Mouse (Mus musculus): ENCODE results near the gene Btbd11. TPM values are rescaled to one million over a fixed set of nuclear protein-coding genes. Genes with fewer than 3 reads are reported as not detected.
A peak's percentile ranks its signal among the peaks of the same experiment; 100 is the strongest.

Btbd11 gene
- polyA plus RNA-seq, 1 experiment from 2014 or later: 13.5 TPM

DNA sequence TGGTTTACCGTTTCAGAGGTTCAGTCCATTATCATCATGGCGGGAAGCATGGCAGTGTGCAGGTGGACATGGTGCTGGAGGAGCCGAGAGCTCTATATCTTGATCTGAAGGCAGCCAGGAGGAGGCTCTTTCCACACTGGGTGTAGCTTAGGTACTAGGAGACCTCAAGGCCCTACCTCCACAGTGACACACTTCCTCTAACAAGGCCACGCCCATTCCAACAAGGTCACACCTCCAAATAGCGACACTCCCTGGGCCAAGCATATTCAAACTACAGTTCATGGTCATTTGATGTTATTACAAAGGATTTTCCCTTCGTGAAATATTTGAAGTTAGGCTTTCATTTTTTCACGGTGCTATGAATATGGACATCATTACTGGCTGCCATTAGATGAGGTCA, 3.6 kb upstream of the Btbd11 start:
- no peak for ATAC-seq (ENCODE audit: low read depth)
- no peak overlapping the region for H3K9ac ChIP-seq
- 89% methylated on average over 7 of the region's 7 CpGs for WGBS
- H3K36me3 ChIP-seq: no peaks in the 10 kb centered on the region
- H3K27ac ChIP-seq (replicated peaks): no peak overlapping the region
- H3K9me3 ChIP-seq: no peaks in the 10 kb centered on the region
- H3K4me2 ChIP-seq: no peak overlapping the region
- peaks cover 11% of the 10 kb centered on the region for H3K27me3 ChIP-seq
- H3K4me1 ChIP-seq (replicated peaks): peaks cover 10% of the 10 kb centered on the region
- no peak overlapping the region for H3K4me3 ChIP-seq

DNA sequence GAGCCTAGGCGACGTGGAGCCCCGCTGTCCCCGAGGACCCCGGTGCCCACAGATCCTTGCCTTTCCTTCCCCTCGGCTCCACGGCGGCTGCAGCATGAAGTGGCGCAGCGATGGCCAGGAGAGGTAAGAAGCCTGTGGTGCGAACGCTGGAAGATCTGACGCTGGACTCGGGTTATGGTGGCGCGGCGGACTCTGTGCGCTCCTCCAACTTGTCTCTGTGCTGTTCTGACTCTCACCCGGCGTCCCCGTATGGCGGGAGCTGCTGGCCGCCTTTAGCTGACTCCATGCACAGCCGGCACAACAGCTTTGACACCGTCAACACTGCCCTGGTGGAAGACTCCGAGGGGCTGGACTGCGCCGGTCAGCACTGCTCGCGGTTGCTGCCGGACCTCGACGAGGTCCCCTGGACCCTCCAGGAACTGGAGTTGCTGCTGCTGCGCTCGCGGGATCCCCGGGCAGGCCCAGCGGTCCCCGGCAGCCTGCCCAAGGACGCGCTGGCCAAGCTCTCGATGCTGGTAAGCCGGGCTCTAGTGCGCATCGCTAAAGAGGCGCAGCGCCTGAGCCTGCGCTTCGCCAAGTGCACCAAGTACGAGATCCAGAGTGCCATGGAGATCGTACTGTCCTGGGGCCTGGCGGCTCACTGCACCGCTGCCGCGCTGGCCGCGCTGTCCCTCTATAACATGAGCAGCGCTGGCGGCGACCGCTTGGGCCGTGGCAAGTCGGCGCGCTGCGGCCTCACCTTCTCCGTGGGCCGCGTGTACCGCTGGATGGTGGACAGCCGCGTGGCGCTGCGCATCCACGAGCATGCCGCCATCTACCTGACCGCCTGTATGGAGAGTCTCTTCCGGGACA, 831 bp downstream of the Btbd11 start:
- no peaks in the 10 kb centered on the region for H3K36me3 ChIP-seq
- peak overlapping the region; percentile 82 for H3K9ac ChIP-seq
- H3K9me3 ChIP-seq: no peaks in the 10 kb centered on the region
- H3K27me3 ChIP-seq: peaks cover 15% of the 10 kb centered on the region; the same call in 1 of the 2 replicates
- H3K27ac ChIP-seq (replicated peaks): peak overlapping the region; percentile 78
- WGBS: under 1% methylated on average over 76 of the region's 78 CpGs
- H3K4me1 ChIP-seq (replicated peaks): peaks cover 37% of the 10 kb centered on the region
- H3K4me2 ChIP-seq: peak overlapping the region; percentile 99
- H3K4me3 ChIP-seq: peak overlapping the region; percentile 62
- ATAC-seq (ENCODE audit: low read depth): peak; percentile 44

DNA sequence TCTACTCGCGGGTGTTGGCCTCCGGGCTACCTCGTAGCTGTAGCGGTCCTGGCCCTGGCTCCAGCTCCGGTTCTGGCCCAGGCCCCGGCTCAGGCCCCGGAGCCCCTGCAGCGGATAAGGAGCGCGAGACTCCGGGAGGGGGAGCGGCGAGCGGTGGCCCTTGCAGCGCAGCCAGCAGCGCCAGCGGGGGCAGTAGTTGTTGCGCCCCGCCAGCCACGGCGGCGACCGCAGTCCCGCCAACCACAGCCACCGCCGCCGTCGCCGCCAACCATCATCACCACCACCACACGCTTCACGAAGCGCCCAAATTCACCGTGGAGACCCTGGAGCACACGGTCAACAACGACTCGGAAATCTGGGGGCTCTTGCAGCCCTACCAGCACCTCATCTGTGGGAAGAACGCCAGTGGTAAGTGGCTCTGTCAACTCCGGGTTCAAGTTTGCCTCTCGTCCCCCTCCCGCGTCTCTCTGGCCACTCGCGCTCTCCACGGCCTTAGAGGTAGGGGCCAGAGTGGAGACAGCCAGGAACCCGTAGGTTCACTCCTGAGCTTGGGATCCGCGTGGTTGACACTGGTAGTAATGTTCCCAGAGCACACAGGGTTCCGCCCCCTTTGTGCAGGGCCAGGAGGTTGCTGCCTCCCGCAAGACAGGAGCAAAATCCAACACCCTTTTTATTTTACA, 1.6 kb downstream of the Btbd11 start:
- no peaks in the 10 kb centered on the region for H3K9me3 ChIP-seq
- H3K4me2 ChIP-seq: peak overlapping the region; percentile 99
- H3K27ac ChIP-seq (replicated peaks): peak overlapping the region; percentile 78; the same call in 1 of the 2 replicates
- ATAC-seq (ENCODE audit: low read depth): peak; percentile 11; the same call in 1 of the 2 replicates
- WGBS: 1% methylated on average over 50 of the region's 50 CpGs
- H3K9ac ChIP-seq: peak overlapping the region; percentile 82
- H3K36me3 ChIP-seq: no peaks in the 10 kb centered on the region
- peaks cover 37% of the 10 kb centered on the region for H3K4me1 ChIP-seq (replicated peaks)
- peak overlapping the region; percentile 62 for H3K4me3 ChIP-seq
- peaks cover 15% of the 10 kb centered on the region; the same call in 1 of the 2 replicates for H3K27me3 ChIP-seq

DNA sequence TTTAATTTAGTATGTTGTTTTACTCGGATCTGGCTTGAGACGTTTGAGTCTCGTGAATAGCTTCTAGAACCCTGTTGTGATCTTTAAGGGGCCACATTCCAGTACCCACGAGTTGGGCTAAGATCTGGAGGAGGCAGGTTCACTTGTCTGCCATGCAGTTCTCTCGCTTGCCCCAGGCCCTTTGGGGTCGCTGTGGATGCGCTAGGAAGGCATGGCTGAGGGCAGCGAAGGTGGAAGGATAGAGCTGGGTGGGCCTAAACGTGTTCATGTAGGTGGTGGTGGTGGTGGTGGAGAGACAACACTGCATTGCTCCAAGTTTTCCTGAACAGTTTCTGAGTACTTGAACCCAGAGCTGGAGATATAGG, 2.1 kb downstream of the Btbd11 start:
- Histone ChIP-seq H3K27ac (replicated peaks) (peak overlapping the region; percentile 78; the same call in 1 of the 2 replicates), H3K4me1 (replicated peaks) (peaks cover 37% of the 10 kb centered on the region), H3K4me2 (peak overlapping the region; percentile 99), H3K36me3 (no peaks in the 10 kb centered on the region), H3K4me3 (peak overlapping the region; percentile 62), H3K9ac (peak overlapping the region; percentile 82), H3K9me3 (no peaks in the 10 kb centered on the region), H3K27me3 (peaks cover 15% of the 10 kb centered on the region; the same call in 1 of the 2 replicates)
- ATAC-seq (ENCODE audit: low read depth): 0 out of 2 replicates have a peak, but pooled peaks have one; percentile 6
- WGBS: 0% methylated on average over 9 of the region's 9 CpGs

DNA sequence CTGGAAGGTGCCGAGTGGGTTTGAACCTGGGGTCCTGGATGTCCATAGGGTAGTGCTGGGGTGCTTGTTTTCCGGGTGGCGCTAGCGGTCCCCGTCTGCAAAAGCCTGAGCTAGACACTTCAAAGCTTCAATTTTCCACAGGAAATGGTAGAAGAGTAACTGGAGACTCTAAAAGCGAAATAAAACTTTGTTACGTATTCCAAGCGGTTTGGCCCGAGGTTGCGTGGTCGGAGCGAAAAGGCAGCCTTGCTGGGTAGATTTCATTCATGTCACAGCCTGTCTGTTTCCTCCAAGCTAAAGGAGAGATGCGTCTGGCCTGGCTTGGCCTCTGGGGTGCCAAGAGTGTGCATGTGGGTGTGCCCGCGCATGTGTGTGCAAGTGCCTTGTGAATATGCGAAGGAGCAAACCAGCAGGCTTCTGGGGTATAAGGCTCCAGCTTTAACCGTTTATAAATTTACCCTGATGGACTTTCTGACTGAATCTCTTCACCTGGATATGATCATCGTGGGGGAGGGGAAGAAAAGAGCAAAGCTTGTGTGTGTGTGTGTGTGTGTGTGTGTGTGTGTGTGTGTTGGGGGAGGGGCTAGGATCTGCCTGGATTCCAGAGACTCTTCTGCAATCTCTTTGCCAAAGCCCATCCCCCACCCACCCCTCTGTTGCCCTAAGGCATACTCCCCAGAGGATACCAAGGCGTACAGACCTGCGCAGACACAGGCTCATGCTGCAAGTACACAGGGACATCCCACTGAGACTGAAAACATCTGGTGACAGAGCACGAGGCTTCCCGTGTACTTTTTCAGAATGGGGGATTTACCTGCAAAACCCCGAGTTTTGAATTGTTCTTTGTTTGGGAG, 2.9 kb downstream of the Btbd11 start:
- ATAC-seq (ENCODE audit: low read depth): no peak
- WGBS: 45% methylated on average over 23 of the region's 23 CpGs
- Histone ChIP-seq H3K4me2 (peak overlapping the region; percentile 99), H3K4me1 (replicated peaks) (peaks cover 41% of the 10 kb centered on the region), H3K27me3 (peaks cover 15% of the 10 kb centered on the region; the same call in 1 of the 2 replicates), H3K27ac (replicated peaks) (no peak overlapping the region), H3K4me3 (peak overlapping the region; percentile 62), H3K9me3 (no peaks in the 10 kb centered on the region), H3K36me3 (no peaks in the 10 kb centered on the region), H3K9ac (peak overlapping the region; percentile 82)

DNA sequence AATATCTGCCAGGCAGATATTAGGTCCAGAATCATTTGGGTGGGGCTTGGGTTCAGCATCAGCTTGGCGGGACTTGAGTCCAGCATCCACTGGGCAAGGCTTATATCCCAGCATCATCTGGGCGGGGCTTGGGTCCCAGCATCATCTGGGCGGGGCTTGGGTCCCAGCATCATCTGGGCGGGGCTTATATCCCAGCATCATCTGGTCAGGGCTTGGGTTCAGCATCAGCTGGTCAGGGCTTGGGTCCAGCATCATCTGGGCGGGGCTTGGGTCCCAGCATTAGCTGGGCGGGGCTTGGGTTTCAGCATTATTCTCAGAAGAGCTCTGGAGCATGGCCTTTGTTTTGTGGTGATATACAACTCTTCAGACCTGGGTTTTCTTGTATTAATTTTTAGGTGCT, 6.4 kb downstream of the Btbd11 start:
- WGBS: 72% methylated on average over 6 of the region's 6 CpGs
- ATAC-seq (ENCODE audit: low read depth): no peak
- Histone ChIP-seq H3K9me3 (no peaks in the 10 kb centered on the region), H3K4me2 (no peak overlapping the region), H3K4me1 (replicated peaks) (peaks cover 38% of the 10 kb centered on the region), H3K4me3 (no peak overlapping the region), H3K27ac (replicated peaks) (no peak overlapping the region), H3K27me3 (peaks cover 13% of the 10 kb centered on the region; the same call in 1 of the 2 replicates), H3K9ac (no peak overlapping the region), H3K36me3 (no peaks in the 10 kb centered on the region)

DNA sequence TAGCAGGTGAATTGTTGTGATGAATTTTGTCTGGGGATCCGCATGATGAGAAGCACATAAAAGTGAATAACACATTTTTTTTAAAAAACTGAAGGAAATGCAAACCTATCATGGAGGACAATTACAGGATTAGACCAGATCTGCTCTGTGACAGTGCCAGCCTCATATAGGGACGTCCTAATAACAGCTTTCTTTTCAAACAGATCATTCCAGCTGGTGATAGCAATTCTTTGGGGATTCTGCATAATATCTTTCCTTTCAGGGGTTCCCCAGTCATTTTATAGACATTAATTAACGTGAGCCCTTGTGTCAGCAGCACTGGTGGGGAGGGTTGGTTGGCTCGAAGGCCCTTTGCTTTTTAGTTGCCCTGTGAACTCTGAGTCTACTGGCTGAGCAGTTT, 7.9 kb downstream of the Btbd11 start:
- no peak overlapping the region for H3K4me3 ChIP-seq
- H3K4me2 ChIP-seq: no peak overlapping the region
- no peak for ATAC-seq (ENCODE audit: low read depth)
- H3K9me3 ChIP-seq: no peaks in the 10 kb centered on the region
- 0 out of 2 replicates have a peak overlapping the region, but pooled peaks have one; percentile 42 for H3K9ac ChIP-seq
- WGBS: 47% methylated on average over 4 of the region's 4 CpGs
- peaks cover 23% of the 10 kb centered on the region for H3K4me1 ChIP-seq (replicated peaks)
- no peaks in the 10 kb centered on the region for H3K27me3 ChIP-seq
- no peak overlapping the region; the same call in 1 of the 2 replicates for H3K27ac ChIP-seq (replicated peaks)
- no peaks in the 10 kb centered on the region for H3K36me3 ChIP-seq

DNA sequence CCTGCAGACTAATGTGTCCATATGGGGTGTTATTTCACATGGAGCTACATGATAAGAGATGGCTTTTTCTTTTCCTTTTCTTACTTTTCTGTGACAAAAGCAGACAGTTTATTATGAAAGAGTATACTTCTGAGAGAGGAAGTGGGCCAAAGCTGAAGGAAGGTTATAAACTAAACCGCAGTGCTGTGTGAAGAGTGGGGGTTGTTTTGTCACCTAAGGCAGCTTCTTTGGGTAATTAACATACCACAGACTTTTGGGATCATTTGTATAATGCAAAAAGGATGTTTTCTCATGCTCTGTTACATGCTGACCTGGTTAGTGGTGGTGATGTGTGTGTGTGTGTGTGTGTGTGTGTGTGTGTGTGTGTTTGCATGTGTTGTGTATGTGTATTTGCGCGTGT, 24.5 kb downstream of the Btbd11 start:
- H3K27ac ChIP-seq (replicated peaks): no peak overlapping the region
- no peak overlapping the region for H3K9ac ChIP-seq
- H3K4me2 ChIP-seq: no peak overlapping the region
- WGBS: 78% methylated on average over 3 of the region's 3 CpGs
- no peaks in the 10 kb centered on the region for H3K36me3 ChIP-seq
- no peaks in the 10 kb centered on the region for H3K27me3 ChIP-seq
- no peaks in the 10 kb centered on the region for H3K4me1 ChIP-seq (replicated peaks)
- no peak overlapping the region for H3K4me3 ChIP-seq
- no peaks in the 10 kb centered on the region for H3K9me3 ChIP-seq
- no peak for ATAC-seq (ENCODE audit: low read depth)

DNA sequence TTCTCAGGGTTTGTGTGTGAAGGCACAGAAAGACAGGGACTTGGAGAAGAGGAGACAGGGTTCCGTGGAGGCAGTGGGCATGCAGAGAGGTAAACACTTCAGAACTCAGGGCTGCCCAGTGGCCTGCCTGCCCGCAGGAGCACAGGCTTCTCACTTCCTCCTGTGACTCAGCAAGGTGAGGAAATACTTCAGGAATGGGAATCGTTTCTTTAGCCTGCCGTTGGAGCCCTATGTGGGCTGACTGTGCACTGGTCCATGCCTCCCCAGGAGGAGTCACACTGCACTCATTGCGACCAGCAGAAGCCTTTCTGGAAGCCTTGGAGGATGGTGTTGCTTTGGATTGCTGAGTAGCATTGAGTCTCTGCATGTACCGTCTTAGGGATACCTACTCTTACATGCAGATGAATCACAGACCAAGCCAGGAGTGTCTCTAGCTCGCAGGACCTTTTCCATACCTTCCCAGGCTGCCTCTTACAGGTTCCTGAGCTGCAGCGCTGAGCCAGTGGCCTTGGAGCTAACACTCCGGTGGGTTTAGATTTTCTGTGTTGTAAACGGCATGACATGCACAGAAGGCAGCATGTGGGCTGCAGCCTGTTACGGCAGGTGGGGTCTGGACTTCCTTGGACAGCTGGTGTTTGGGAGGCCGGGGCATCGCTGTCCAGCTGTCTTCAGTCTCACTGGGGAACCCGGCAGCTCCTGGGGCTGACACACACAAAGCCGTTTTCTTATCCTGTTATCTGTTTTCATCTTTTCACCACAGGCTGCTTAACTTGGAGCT, 34.4 kb downstream of the Btbd11 start:
- Histone ChIP-seq H3K4me2 (no peak overlapping the region), H3K27ac (replicated peaks) (peak overlapping the region; percentile 54), H3K4me3 (no peak overlapping the region), H3K9me3 (no peaks in the 10 kb centered on the region), H3K9ac (no peak overlapping the region), H3K4me1 (replicated peaks) (peaks cover 12% of the 10 kb centered on the region), H3K36me3 (no peaks in the 10 kb centered on the region), H3K27me3 (no peaks in the 10 kb centered on the region)
- ATAC-seq (ENCODE audit: low read depth): peak; percentile 47
- 55% methylated on average over 15 of the region's 15 CpGs for WGBS

DNA sequence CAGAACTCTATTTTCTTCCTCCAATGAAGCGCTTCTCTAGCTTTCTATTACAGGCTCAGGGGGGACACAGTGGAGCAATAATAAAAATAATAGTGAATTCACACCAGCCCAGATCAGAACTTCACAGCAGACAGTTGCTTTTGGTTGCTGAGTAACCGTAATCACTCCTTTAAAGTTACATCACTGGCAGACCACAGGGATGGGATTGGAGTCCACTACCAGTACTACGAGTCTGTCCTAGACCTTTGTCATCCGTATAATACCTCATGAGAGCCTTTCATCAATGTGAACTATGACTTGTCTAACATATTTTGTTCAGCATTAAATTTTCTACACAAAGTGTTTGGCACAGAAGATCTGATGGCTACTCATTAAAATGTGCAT, 35.0 kb downstream of the Btbd11 start:
- WGBS: 64% methylated on average over 4 of the region's 4 CpGs
- no peaks in the 10 kb centered on the region for H3K27me3 ChIP-seq
- H3K4me2 ChIP-seq: no peak overlapping the region
- H3K4me1 ChIP-seq (replicated peaks): peaks cover 12% of the 10 kb centered on the region
- H3K4me3 ChIP-seq: no peak overlapping the region
- H3K27ac ChIP-seq (replicated peaks): peak overlapping the region; percentile 54; the same call in 1 of the 2 replicates
- no peaks in the 10 kb centered on the region for H3K9me3 ChIP-seq
- ATAC-seq (ENCODE audit: low read depth): no peak
- no peaks in the 10 kb centered on the region for H3K36me3 ChIP-seq
- no peak overlapping the region for H3K9ac ChIP-seq

DNA sequence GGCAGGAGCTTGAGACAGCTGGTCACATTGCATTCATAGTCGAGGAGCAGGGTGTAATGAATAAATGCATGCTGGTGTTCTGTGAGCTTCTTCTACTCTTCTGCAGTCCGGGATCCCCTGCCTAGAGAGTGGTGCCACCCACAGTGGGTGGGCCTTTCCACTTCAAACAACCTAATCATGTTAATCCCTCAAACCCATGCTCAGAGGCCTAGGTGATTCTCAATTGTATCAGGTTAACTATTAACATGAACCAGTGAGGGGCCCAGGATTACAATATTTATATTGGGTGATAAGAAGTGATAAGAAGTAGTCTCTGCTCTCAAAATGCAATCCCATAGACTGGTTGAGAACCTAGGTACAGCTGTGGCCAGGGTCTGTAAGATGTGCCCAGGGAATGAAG, 39.1 kb downstream of the Btbd11 start:
- H3K9ac ChIP-seq: no peak overlapping the region
- 77% methylated on average over 2 of the region's 2 CpGs for WGBS
- H3K9me3 ChIP-seq: no peaks in the 10 kb centered on the region
- H3K4me2 ChIP-seq: no peak overlapping the region
- H3K4me3 ChIP-seq: no peak overlapping the region
- no peaks in the 10 kb centered on the region for H3K36me3 ChIP-seq
- no peak for ATAC-seq (ENCODE audit: low read depth)
- H3K27me3 ChIP-seq: no peaks in the 10 kb centered on the region
- H3K27ac ChIP-seq (replicated peaks): no peak overlapping the region
- H3K4me1 ChIP-seq (replicated peaks): peaks cover 9% of the 10 kb centered on the region

Measured in neural tube, embryonic 13.5 days (tissue).